Mouse (Mus musculus): Measurements from ENCODE around the gene Lhfp. TPM values are rescaled to one million over a fixed set of nuclear protein-coding genes. Genes with fewer than 3 reads are reported as not detected.

Gene Lhfp
- polyA plus RNA-seq, 2 experiments = 2.6 to 2.7 TPM

DNA sequence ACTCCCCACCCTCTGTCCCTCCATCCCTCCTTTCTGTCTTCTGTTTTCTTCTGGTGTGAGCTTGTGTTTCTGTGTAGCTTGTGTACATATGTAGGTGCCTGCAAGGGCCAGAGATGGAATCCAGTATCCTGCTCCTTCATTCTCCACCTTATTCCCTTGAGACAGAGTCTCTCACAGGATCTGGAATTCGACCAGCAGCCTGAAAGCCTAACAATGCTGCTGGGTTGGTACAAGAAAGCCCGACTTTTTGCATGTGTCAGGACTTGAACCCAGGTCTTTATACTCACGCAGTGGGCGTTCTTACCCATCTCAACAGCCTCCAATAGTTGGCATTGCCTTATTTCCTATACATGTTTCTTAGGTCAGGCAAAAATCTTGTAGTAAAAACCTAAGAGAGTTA, 4.4 kb downstream of the Lhfp start:
- Histone ChIP-seq H3K27ac (no peak overlapping the region), H3K4me1 (replicated peaks; ENCODE audit: control insufficient read depth in 2 of 2, insufficient read depth in 2 of 2, low read length in 1 of 2) (peaks cover 0 to 2% of the 10 kb centered on the region in 2 experiments; a peak in 1 of 4 replicates), H3K9me3 (ENCODE audit: control insufficient read depth, low read length) (no peaks in the 10 kb centered on the region), H3K9ac (replicated peaks) (no peak overlapping the region), H3K27me3 (ENCODE audit: control insufficient read depth, insufficient read depth, low read length) (peaks cover 24% of the 10 kb centered on the region), H3K36me3 (replicated peaks; ENCODE audit: control insufficient read depth, insufficient read depth, low read depth) (no peaks in the 10 kb centered on the region), H3K4me2 (ENCODE audit: low read depth) (no peak overlapping the region), H3K4me3 (ENCODE audit: insufficient read depth in 1 of 2, low read depth in 2 of 2, low read length in 2 of 2) (no peak overlapping the region)
- ATAC-seq (ENCODE audit: insufficient read depth) (no peak), DNase-seq (ENCODE audit: low read depth in 3 of 3, low spot score in 3 of 3) (no peak)
- no peak for TF ChIP-seq EP300 (IDR thresholded peaks at IDR 0.05; ENCODE audit: low read depth)
- TF ChIP-seq CTCF (IDR thresholded peaks at IDR 0.05; ENCODE audit: low read depth) = no peak
- WGBS (ENCODE audit: insufficient replicate concordance) = 49% methylated on average over 4 of the region's 4 CpGs

DNA sequence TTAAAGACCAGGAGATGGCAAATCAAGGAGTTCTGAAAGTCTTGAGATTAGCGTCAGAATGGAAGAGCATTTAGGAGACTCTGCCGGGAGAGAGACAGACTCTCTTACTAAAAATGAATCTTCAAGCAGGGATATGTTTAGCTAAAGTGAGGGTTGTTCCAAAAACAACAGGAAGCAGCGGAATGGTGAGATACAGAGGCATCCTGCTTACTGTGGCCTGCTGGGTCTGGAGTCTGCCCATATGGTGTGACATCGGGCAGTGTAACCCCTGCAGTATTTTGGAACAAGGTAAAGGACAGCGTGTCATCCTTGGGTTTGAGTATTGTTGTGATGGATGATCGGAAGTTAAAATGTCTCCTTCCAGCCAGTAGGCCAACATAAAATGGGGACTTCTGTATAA, 5.0 kb downstream of the Lhfp start:
- 65% methylated on average over 6 of the region's 6 CpGs for WGBS (ENCODE audit: insufficient replicate concordance)
- no peaks in the 10 kb centered on the region for H3K9me3 ChIP-seq (ENCODE audit: control insufficient read depth, low read length)
- H3K4me3 ChIP-seq (ENCODE audit: insufficient read depth in 1 of 2, low read depth in 2 of 2, low read length in 2 of 2) = no peak overlapping the region
- no peak for TF ChIP-seq EP300 (IDR thresholded peaks at IDR 0.05; ENCODE audit: low read depth)
- no peak for TF ChIP-seq CTCF (IDR thresholded peaks at IDR 0.05; ENCODE audit: low read depth)
- DNase-seq (ENCODE audit: low read depth in 3 of 3, low spot score in 3 of 3) = no peak
- peaks cover 0 to 2% of the 10 kb centered on the region in 2 experiments; a peak in 1 of 4 replicates for H3K4me1 ChIP-seq (replicated peaks; ENCODE audit: control insufficient read depth in 2 of 2, insufficient read depth in 2 of 2, low read length in 1 of 2)
- no peaks in the 10 kb centered on the region for H3K36me3 ChIP-seq (replicated peaks; ENCODE audit: control insufficient read depth, insufficient read depth, low read depth)
- peaks cover 18% of the 10 kb centered on the region for H3K27me3 ChIP-seq (ENCODE audit: control insufficient read depth, insufficient read depth, low read length)
- no peak overlapping the region for H3K27ac ChIP-seq
- H3K4me2 ChIP-seq (ENCODE audit: low read depth) = no peak overlapping the region
- H3K9ac ChIP-seq (replicated peaks) = no peak overlapping the region
- ATAC-seq (ENCODE audit: insufficient read depth) = no peak

DNA sequence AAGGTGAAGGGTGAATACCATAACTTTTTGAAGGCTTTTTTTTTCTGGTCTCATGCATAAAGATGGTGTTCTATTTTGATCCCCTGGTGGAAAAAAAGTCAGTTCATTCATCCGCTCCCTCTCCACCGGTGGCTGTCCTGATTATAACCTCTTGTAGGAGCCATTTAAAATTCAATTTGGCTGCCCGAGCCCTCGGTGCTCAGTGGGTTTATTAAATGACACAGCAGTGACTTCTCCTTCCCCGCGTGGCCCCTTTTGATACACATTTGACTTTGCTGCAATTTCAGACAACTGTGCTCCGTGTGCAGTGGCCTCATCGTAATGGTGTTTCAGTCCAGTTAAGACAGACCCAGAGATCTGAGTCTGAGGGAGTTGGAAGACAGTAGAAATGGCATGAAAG, 11.1 kb downstream of the Lhfp start:
- H3K9ac ChIP-seq (replicated peaks) = no peak overlapping the region
- no peak for ATAC-seq (ENCODE audit: insufficient read depth)
- DNase-seq (ENCODE audit: low read depth in 3 of 3, low spot score in 3 of 3) = no peak
- no peaks in the 10 kb centered on the region for H3K4me1 ChIP-seq (replicated peaks; ENCODE audit: control insufficient read depth in 2 of 2, insufficient read depth in 2 of 2, low read length in 1 of 2)
- TF ChIP-seq CTCF (IDR thresholded peaks at IDR 0.05; ENCODE audit: low read depth) = no peak
- no peak for TF ChIP-seq EP300 (IDR thresholded peaks at IDR 0.05; ENCODE audit: low read depth)
- H3K4me2 ChIP-seq (ENCODE audit: low read depth) = no peak overlapping the region
- no peaks in the 10 kb centered on the region for H3K27me3 ChIP-seq (ENCODE audit: control insufficient read depth, insufficient read depth, low read length)
- no peak overlapping the region for H3K27ac ChIP-seq
- WGBS (ENCODE audit: insufficient replicate concordance) = 65% methylated on average over 8 of the region's 8 CpGs
- no peaks in the 10 kb centered on the region for H3K9me3 ChIP-seq (ENCODE audit: control insufficient read depth, low read length)
- H3K4me3 ChIP-seq (ENCODE audit: insufficient read depth in 1 of 2, low read depth in 2 of 2, low read length in 2 of 2) = no peak overlapping the region
- no peaks in the 10 kb centered on the region for H3K36me3 ChIP-seq (replicated peaks; ENCODE audit: control insufficient read depth, insufficient read depth, low read depth)

DNA sequence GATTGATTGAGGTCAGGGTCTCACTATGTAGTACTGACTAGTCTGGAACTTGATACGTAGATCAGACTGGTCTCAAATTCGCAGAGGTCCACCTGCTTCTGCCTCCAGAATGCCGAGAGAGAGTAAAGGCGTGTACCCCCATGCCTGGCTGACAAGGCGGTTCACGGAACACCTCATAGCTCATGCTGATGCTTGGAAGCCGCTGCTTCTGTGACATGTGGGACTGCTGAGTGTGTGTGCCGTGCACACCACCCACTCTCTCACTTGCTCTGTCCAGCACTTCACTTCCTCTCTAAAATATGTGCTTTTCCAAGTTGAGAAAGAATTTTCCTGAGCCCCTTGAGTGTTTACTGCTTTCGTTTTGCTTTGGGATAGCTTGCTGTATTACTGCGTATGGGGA, 15.1 kb downstream of the Lhfp start:
- H3K4me1 ChIP-seq (replicated peaks; ENCODE audit: control insufficient read depth in 2 of 2, insufficient read depth in 2 of 2, low read length in 1 of 2) = no peaks in the 10 kb centered on the region
- 65% methylated on average over 10 of the region's 10 CpGs for WGBS (ENCODE audit: insufficient replicate concordance)
- no peak overlapping the region for H3K27ac ChIP-seq
- ATAC-seq (ENCODE audit: insufficient read depth) (no peak), DNase-seq (ENCODE audit: low read depth in 3 of 3, low spot score in 3 of 3) (no peak)
- H3K9me3 ChIP-seq (ENCODE audit: control insufficient read depth, low read length) = no peaks in the 10 kb centered on the region
- H3K27me3 ChIP-seq (ENCODE audit: control insufficient read depth, insufficient read depth, low read length) = no peaks in the 10 kb centered on the region
- no peak overlapping the region for H3K4me2 ChIP-seq (ENCODE audit: low read depth)
- no peak overlapping the region for H3K9ac ChIP-seq (replicated peaks)
- TF ChIP-seq CTCF (IDR thresholded peaks at IDR 0.05; ENCODE audit: low read depth) (no peak), EP300 (IDR thresholded peaks at IDR 0.05; ENCODE audit: low read depth) (no peak)
- no peak overlapping the region for H3K4me3 ChIP-seq (ENCODE audit: insufficient read depth in 1 of 2, low read depth in 2 of 2, low read length in 2 of 2)
- no peaks in the 10 kb centered on the region for H3K36me3 ChIP-seq (replicated peaks; ENCODE audit: control insufficient read depth, insufficient read depth, low read depth)

DNA sequence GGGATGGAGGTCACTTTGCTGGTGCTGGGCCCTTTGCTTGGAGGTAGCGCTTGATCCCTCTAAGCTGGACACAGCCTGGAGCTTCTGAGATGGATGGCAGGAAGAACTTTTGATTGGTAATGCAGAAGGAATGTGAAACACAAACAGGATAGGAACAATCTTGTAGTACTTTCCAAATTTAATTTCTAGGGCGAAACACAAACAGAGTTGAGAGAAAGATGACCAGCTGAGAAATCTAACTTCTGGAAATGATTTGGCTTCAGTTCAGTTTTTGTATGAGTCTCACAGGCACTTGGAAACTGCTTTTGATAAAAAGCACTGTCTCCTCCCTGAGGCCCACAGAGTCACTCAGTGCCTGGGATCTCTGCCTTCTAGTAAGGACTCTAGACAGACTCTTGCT, 18.6 kb downstream of the Lhfp start:
- TF ChIP-seq CTCF (IDR thresholded peaks at IDR 0.05; ENCODE audit: low read depth) (no peak), EP300 (IDR thresholded peaks at IDR 0.05; ENCODE audit: low read depth) (no peak)
- Histone ChIP-seq H3K27ac (no peak overlapping the region), H3K4me1 (replicated peaks; ENCODE audit: control insufficient read depth in 2 of 2, insufficient read depth in 2 of 2, low read length in 1 of 2) (no peaks in the 10 kb centered on the region), H3K9me3 (ENCODE audit: control insufficient read depth, low read length) (no peaks in the 10 kb centered on the region), H3K4me3 (ENCODE audit: insufficient read depth in 1 of 2, low read depth in 2 of 2, low read length in 2 of 2) (no peak overlapping the region), H3K4me2 (ENCODE audit: low read depth) (no peak overlapping the region), H3K36me3 (replicated peaks; ENCODE audit: control insufficient read depth, insufficient read depth, low read depth) (no peaks in the 10 kb centered on the region), H3K9ac (replicated peaks) (no peak overlapping the region), H3K27me3 (ENCODE audit: control insufficient read depth, insufficient read depth, low read length) (no peaks in the 10 kb centered on the region)
- WGBS (ENCODE audit: insufficient replicate concordance) = 62% methylated on average over 2 of the region's 2 CpGs
- DNase-seq (ENCODE audit: low read depth in 3 of 3, low spot score in 3 of 3) (no peak), ATAC-seq (ENCODE audit: insufficient read depth) (no peak)
